Mouse (Mus musculus) neural tube, embryonic 15.5 days (tissue): ENCODE data around the gene Gm8994. TPM values are rescaled to one million over a fixed set of nuclear protein-coding genes. Genes with fewer than 3 reads are reported as not detected.
A peak's percentile ranks its signal among the peaks of the same experiment; 100 is the strongest.
"Not testable (repeated sequence)": the region's sequence is repeated elsewhere in the genome, so short reads cannot be mapped to it uniquely, and the experiment has no call there.

Experiments
- ATAC-seq: fragments of 200-750 bp; cut with Nextera tagmentation; 2 replicates; pipeline ENCODE4 v1.8.0; 2017; ENCODE audit warnings: mild to moderate bottlenecking, moderate TSS enrichment, moderate library complexity; ENCODE audit not compliant: low FRiP score
- H3K27ac ChIP-seq: fragments of 300-500 bp; sonication (generic); replicated peaks from 2 replicates; pipeline ENCODE4 v1.5.1; 2015; ENCODE audit warnings: mild to moderate bottlenecking, inconsistent platforms
- H3K27me3 ChIP-seq: fragments of 300-500 bp; sonication (generic); replicated peaks from 2 replicates; pipeline ENCODE4 v1.6.1; 2015; ENCODE audit warnings: inconsistent platforms
- H3K36me3 ChIP-seq: fragments of 300-500 bp; sonication (generic); 2 replicates; pipeline ENCODE4 v1.6.1; 2015; ENCODE audit warnings: inconsistent platforms
- H3K4me1 ChIP-seq: fragments of 300-500 bp; sonication (generic); 2 replicates; pipeline ENCODE4 v1.6.1; 2015; ENCODE audit warnings: inconsistent platforms
- H3K4me2 ChIP-seq: fragments of 300-500 bp; sonication (generic); 2 replicates; pipeline ENCODE4 v1.6.1; 2015; ENCODE audit warnings: inconsistent platforms, mild to moderate bottlenecking, moderate library complexity
- H3K4me3 ChIP-seq: fragments of 300-500 bp; sonication (generic); replicated peaks from 2 replicates; pipeline ENCODE4 v1.5.1; 2015; ENCODE audit warnings: mild to moderate bottlenecking, inconsistent platforms
- H3K9ac ChIP-seq: fragments of 300-500 bp; sonication (generic); replicated peaks from 2 replicates; pipeline ENCODE4 v1.6.1; 2015; ENCODE audit warnings: mild to moderate bottlenecking, inconsistent platforms
- H3K9me3 ChIP-seq: fragments of 300-500 bp; sonication (generic); replicated peaks from 2 replicates; pipeline ENCODE4 v1.6.1; 2016; ENCODE audit warnings: inconsistent platforms
- WGBS: fragments of 180-500 bp; shearing (Covaris S2); methylation state at CpG from one replicate; pipeline ENCODE4 v1.1.7; 2015; ENCODE audit warnings: mixed read lengths; 5-methylcytosine and 5-hydroxymethylcytosine counted together
- polyA plus RNA-seq: library from polyadenylated mRNA; unstranded; fragments of >200 nt; fragmentation: Nextera tagmentation; extraction: Ambion mirVana; gene quantifications from 2 replicates; pipeline ENCODE4 v1.2.1, GENCODE M21; 2015

Gene Gm8994
- not detected in 2 replicates for polyA plus RNA-seq

DNA sequence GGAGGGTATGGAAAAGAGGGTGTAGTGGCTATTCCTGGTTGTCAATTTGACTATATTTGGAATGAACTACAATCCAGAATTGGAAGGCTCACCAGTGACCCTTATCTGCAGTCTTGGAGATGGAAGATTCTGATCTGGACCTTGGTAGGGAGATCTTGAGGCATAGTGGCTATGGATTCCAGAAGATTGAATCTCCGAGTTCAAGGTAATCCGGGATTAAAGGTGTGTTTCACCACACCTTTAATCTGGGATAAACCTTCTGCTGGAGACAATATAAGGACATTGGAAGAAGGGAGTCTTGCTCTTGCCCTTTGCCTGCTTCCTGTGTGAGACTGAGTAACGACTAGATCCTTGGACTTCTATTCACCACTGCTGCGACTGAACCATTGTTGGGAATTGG lies at the start of gene Gm8994:
TSS of gene Gm8994 (plus strand) at position 301 of the 400 bp plus-strand sequence.
- WGBS: 92% methylated on average over 4 of the region's 4 CpGs

DNA sequence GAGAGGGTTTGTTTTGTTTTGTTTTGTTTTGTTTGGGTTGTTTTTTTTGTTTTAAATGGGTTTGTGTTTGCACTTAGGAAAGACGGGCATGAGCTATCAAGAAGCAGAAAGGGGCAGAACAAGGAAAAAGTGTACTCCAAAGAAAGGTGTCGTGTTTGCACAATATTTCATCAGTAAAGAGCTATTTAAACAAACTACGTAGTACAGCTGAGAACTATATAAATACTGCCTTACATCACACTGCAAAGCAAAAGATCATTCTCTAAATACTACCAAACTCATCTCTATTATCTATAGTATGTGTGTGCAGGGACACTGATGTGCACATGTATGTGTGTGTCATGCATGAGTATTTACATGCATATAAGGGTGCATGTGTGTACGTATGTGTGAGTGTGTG lies 49.7 kb upstream of the Gm8994 start:
- H3K27ac ChIP-seq: no peak overlapping the region
- no peaks in the 10 kb centered on the region for H3K9me3 ChIP-seq
- ATAC-seq: no peak
- no peak overlapping the region for H3K4me2 ChIP-seq
- no peak overlapping the region for H3K9ac ChIP-seq
- H3K36me3 ChIP-seq: no peaks in the 10 kb centered on the region
- H3K4me1 ChIP-seq: peaks cover 8% of the 10 kb centered on the region; the same call in 1 of the 2 replicates
- WGBS: 54% methylated on average over 4 of the region's 4 CpGs
- no peaks in the 10 kb centered on the region for H3K27me3 ChIP-seq
- H3K4me3 ChIP-seq: no peak overlapping the region

More for the DNA sequence above, at the start of gene Gm8994:
- H3K36me3 ChIP-seq, H3K27ac ChIP-seq, ATAC-seq, H3K27me3 ChIP-seq, H3K4me1 ChIP-seq, H3K9ac ChIP-seq, H3K4me2 ChIP-seq, H3K4me3 ChIP-seq, H3K9me3 ChIP-seq: not testable (repeated sequence)

DNA sequence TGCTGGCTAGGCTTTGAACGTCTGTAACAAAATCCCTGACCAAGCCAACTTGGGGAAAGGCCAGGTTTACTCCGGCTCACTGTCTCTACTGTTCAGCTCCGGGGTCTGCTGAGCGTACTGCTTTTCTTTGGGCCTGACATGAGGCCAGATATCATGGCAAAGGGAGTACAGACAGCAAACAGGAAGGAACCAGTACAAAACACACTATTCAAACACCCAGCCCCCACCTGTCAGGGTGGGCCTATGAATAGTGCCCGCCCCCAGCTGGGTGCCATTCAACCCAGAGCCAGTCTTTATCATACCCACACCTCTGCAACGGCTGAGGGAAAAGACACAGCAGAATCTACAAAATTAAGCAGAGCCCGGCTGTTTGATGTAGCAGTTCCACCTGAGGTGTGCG lies 42.8 kb upstream of the Gm8994 start:
- no peaks in the 10 kb centered on the region for H3K36me3 ChIP-seq
- H3K9ac ChIP-seq: no peak overlapping the region
- no peak overlapping the region for H3K27ac ChIP-seq
- 80% methylated on average over 8 of the region's 8 CpGs for WGBS
- H3K27me3 ChIP-seq: no peaks in the 10 kb centered on the region
- no peak overlapping the region for H3K4me2 ChIP-seq
- H3K9me3 ChIP-seq: no peaks in the 10 kb centered on the region
- no peak for ATAC-seq
- H3K4me3 ChIP-seq: no peak overlapping the region
- no peaks in the 10 kb centered on the region for H3K4me1 ChIP-seq

DNA sequence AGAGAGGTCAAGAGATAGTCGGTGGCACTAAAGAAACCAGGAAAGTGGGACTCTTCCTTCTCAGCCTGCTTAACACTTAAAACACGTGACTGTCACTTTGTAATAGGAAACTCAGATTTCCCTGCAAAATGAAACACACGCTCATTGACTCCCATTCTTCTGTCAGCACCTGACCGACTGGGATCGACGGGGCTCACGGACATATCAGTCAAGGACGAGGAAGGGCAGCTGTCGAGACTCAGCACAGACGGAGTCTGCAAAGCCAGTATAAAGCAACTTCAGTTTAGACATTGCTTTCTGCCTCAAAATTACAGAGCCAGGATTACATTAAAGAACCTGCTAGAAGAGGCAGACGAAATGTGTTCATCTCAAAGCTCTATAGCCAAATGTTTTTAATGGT lies 41.2 kb upstream of the Gm8994 start:
- WGBS: 71% methylated on average over 11 of the region's 11 CpGs

DNA sequence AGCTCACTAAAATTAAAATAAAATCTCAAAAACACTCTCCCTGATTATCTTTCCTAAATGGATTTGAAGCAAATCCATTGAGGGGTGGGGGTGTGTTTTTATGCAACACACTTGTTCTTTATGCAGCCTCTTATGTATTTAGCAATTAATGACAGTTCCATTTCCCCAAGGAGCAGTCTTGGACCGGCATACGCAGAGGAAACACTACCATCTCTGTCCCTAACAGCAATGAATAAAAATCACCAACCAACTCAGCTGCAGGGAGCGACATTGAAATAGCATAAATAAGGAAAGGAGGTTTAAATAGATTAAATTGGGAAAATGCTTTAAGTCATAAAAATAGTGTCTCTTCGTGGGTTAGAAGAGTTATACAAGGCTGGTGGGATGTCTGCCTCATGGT lies 40.8 kb upstream of the Gm8994 start:
- H3K4me3 ChIP-seq: no peak overlapping the region
- no peak overlapping the region for H3K27ac ChIP-seq
- peak; percentile 57; the same call in 1 of the 2 replicates for ATAC-seq
- WGBS: 23% methylated on average over 4 of the region's 4 CpGs
- H3K4me1 ChIP-seq: no peaks in the 10 kb centered on the region
- H3K27me3 ChIP-seq: no peaks in the 10 kb centered on the region
- no peaks in the 10 kb centered on the region for H3K9me3 ChIP-seq
- H3K9ac ChIP-seq: no peak overlapping the region
- H3K4me2 ChIP-seq: no peak overlapping the region
- H3K36me3 ChIP-seq: no peaks in the 10 kb centered on the region

More for the DNA sequence above, 41.2 kb upstream of the Gm8994 start:
- Histone ChIP-seq H3K27ac (no peak overlapping the region), H3K27me3 (no peaks in the 10 kb centered on the region), H3K36me3 (no peaks in the 10 kb centered on the region), H3K4me3 (no peak overlapping the region), H3K4me2 (no peak overlapping the region), H3K9me3 (no peaks in the 10 kb centered on the region), H3K4me1 (no peaks in the 10 kb centered on the region), H3K9ac (no peak overlapping the region)
- no peak for ATAC-seq

DNA sequence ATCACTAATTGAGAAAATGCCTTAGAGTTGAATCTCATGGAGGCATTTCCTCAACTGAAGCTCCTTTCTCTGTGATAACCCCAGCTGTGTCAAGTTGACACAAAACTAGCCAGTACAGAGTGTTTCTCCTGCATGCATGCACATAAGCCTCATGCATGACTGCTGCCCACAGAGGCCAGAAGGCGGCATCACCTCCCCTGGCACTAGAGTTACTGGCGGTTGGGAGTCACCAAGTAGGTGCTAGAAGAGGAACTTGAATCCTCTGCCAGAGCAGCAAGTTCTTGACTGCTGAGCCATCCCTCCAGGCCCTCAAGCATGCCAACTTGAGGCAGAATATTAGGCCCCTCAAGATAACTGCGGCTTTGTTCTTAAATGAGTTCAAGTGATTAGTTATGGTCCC lies 35.9 kb upstream of the Gm8994 start:
- Histone ChIP-seq H3K4me2 (no peak overlapping the region), H3K27me3 (no peaks in the 10 kb centered on the region), H3K4me3 (no peak overlapping the region), H3K36me3 (no peaks in the 10 kb centered on the region), H3K4me1 (no peaks in the 10 kb centered on the region), H3K9me3 (no peaks in the 10 kb centered on the region), H3K27ac (no peak overlapping the region), H3K9ac (no peak overlapping the region)
- no peak for ATAC-seq
- WGBS: 89% methylated on average over 3 of the region's 3 CpGs

DNA sequence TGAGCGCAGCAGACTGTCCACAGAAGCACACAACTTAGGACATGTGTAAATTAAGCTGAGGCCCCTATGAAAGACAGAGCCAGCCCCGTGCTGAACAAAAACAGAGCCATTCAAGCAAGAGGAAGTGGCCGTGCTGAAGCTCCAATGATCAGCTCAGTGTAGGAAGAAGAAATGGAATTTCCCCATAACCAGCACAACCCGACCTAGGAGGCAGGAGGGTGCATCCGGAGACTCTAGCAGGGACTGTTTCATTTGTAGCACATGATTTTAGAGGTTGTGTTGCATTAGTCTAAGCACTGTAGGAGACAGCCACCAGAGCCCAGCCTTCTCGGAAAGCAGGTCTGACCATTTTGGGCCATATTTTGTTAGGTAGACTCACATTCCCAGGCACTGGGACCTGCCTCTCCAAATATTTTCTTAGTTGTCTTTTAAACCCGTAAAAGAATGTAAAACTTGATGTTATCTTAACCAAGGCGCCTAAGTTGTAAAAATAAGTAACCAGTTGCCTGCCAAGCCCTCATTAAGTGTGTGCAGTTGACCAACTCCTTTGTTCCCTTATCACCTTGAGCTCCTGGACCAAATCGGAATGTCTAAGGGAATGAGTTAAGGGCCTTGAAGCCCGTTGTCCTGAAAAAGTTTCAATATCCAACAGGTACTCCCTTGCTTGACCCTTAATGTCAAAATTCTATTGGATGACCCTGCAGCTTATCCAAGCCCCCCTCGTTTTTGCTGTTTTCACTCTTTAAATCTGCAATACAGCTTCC lies 35.2 kb upstream of the Gm8994 start:
- Histone ChIP-seq H3K4me3 (no peak overlapping the region), H3K4me2 (no peak overlapping the region), H3K4me1 (no peaks in the 10 kb centered on the region), H3K27me3 (no peaks in the 10 kb centered on the region), H3K27ac (no peak overlapping the region), H3K36me3 (no peaks in the 10 kb centered on the region), H3K9ac (no peak overlapping the region), H3K9me3 (no peaks in the 10 kb centered on the region)
- whole genome bisulfite sequencing: 77% methylated on average over 11 of the region's 11 CpGs
- ATAC-seq: no peak

DNA sequence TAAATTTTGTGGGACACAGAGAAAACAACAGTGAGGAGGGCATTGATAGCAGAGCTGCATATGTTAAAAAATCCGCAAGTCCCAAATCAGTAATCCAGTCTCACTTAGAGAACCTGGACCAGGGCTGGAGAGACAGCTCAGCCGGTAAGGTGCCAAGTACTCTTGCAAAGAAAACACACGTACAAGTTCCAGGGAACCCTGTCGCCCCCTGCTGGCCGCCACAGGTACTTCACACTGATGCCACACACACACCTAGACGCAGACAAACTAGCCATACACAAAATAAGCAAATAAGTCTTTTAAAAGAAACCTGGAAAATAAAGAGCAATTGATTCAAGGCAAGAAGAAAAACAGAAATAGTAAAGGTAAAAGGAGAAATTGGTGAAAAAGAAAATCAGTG lies 33.6 kb upstream of the Gm8994 start:
- Histone ChIP-seq H3K9me3 (no peaks in the 10 kb centered on the region), H3K27ac (no peak overlapping the region), H3K27me3 (no peaks in the 10 kb centered on the region), H3K36me3 (no peaks in the 10 kb centered on the region), H3K9ac (no peak overlapping the region), H3K4me1 (no peaks in the 10 kb centered on the region), H3K4me2 (no peak overlapping the region), H3K4me3 (no peak overlapping the region)
- WGBS: 91% methylated on average over 6 of the region's 6 CpGs
- no peak for ATAC-seq

DNA sequence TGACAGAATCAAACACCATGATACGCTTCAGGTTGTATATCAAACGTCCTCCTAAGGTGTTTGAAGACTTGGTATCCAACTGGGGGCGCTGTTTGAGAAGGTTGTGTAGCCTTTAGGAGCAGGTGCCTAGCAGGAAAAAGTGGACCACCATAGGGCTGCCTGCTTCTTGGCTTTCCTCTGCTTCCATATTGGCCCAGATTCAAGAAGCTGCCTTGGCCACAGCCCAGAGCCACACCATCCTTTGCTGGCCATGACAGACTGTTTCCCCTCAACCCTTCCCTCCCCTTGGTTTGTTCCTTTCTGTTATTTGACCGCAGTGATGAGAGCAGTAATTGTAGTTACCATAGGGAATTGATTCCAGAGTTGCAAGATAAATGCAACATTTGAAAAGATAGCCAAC lies 31.5 kb upstream of the Gm8994 start:
- Histone ChIP-seq H3K4me3 (no peak overlapping the region), H3K9me3 (no peaks in the 10 kb centered on the region), H3K9ac (no peak overlapping the region), H3K27ac (no peak overlapping the region), H3K4me2 (no peak overlapping the region), H3K4me1 (no peaks in the 10 kb centered on the region), H3K36me3 (no peaks in the 10 kb centered on the region), H3K27me3 (no peaks in the 10 kb centered on the region)
- ATAC-seq: no peak
- WGBS: 81% methylated on average over 4 of the region's 4 CpGs

DNA sequence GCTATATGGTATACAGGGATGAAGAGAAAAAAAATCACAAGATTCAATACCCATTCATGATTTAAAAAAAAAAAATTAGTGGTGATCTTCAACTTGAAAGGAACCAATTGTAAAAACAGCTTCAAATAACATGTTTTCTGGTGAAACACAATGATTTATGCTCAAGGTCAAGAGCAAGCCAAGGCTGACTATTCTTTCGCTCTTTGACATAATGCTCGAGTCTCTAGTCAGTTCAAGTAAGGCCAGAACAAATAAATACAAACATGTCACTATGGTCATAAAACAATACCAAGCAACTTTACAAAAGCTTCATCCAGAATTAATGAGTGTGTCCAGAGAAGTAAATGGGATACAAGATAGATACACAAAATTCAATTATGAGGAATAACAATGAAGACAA lies 31.1 kb upstream of the Gm8994 start:
- Histone ChIP-seq H3K4me1 (no peaks in the 10 kb centered on the region), H3K4me2 (no peak overlapping the region), H3K9me3 (no peaks in the 10 kb centered on the region), H3K9ac (no peak overlapping the region), H3K27me3 (no peaks in the 10 kb centered on the region), H3K27ac (no peak overlapping the region), H3K4me3 (no peak overlapping the region), H3K36me3 (no peaks in the 10 kb centered on the region)
- ATAC-seq: no peak
- 60% methylated on average over 2 of the region's 2 CpGs for WGBS

DNA sequence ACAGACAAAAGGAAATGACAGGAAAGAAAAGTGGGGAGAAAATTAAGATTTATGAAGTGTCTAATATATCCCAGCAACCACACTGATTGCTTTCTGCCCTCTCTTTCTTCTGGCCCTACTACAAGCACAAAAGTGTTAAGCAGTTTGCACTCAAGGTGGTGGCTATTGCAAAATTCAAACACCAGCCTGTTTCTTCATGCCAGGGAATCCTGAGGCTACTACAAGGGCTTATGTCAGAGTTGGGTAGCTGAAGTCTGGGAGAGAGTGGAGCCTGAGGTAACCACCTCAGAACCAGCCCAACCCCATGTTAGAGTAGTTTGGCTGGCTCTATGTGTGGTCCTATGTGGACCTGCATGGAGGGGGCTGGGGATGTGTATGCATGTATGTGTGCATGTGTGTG lies 23.8 kb upstream of the Gm8994 start:
- no peak overlapping the region for H3K4me3 ChIP-seq
- H3K27me3 ChIP-seq: no peaks in the 10 kb centered on the region
- no peak overlapping the region for H3K27ac ChIP-seq
- 0 out of 2 replicates have a peak, but pooled peaks cover 2% of the 10 kb centered on the region for H3K4me1 ChIP-seq
- no peak overlapping the region for H3K4me2 ChIP-seq
- no peak overlapping the region for H3K9ac ChIP-seq
- H3K9me3 ChIP-seq: no peaks in the 10 kb centered on the region
- no peak for ATAC-seq
- no peaks in the 10 kb centered on the region for H3K36me3 ChIP-seq

DNA sequence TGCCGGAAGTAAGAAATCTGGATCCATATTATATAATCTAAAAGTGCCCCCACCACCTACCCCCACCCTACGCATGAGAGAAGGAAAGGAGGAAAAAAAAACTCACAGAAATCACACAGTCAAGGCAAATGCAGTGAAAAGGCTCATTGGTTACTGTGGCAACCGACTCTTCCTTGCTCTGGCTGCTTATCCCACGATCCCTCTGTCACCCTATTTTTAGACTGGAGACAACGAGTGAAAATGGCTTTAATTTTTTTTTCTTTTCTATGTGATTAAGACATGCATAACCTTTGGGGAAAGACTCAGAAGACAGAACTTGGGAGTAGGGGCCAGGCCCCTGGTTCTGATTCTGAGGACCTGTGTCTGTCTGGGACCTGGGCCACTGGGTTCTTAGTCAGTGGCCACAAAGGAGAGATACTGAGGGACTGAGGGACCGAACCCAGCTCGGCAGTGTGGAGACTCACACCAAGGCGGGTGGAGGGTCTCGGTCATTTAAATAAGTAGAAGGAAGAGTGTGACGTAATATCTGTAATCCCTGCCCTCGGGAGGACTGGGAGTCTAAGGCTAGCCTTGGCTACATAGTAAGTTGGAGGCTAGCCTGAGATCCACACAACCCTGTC lies 22.9 kb upstream of the Gm8994 start:
- no peak overlapping the region for H3K9ac ChIP-seq
- H3K36me3 ChIP-seq: no peaks in the 10 kb centered on the region
- H3K27me3 ChIP-seq: no peaks in the 10 kb centered on the region
- H3K27ac ChIP-seq: no peak overlapping the region
- WGBS: 71% methylated on average over 11 of the region's 11 CpGs
- no peak overlapping the region for H3K4me2 ChIP-seq
- ATAC-seq: no peak
- no peak overlapping the region for H3K4me3 ChIP-seq
- H3K9me3 ChIP-seq: no peaks in the 10 kb centered on the region
- 0 out of 2 replicates have a peak, but pooled peaks cover 2% of the 10 kb centered on the region for H3K4me1 ChIP-seq
